22 mouse cellular contexts compared by ENCODE assay signal in the genomic region with DNA sequence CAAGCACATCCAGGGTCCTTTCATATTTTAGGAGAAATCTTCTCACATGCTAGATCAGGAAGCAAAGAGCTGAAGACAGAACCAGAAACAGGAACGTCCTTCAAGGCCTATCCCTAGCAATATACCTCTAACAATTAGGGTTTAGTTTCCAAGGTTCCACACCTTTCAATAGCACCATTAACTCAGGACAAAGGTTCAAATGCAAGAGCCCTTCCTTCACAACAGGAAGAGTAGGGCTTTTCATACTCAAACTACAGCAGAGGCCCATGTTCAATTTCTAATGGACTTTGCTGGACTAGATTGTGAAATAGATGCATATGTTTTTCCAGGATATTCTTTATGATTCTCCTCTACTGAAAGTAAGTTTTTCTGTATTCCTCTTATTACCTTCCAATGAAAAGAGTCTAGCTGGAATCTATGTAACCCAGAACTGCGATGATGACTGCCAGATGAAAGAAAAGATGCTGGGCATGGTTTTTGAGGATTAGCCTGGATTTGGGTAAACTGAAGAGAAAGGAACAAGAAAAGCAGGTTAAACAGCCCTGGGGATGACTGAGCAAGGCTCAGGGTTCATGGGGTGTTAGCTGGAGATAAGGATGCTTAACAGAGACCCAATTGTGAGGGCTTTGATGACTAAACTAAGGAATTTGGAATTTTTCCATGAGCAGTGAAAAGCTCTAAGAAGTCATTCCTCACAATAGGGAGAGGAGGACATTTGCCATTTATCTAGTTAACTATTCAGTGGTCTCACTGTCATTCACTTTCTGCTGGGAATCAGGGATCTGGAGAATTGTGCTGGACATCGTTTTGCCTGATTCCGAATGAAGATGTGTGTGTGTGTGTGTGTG.
"Had no signal": no experiment of that assay in that cellular context is flagged by ENCODE, and none has a peak within 500 bp of the region (broad histone marks: within the 10 kb centered on the region; RNA-seq: fewer than 3 reads in every experiment).

No protein-coding gene starts in this region.

- H3K4me2 ChIP-seq: kidney, embryonic 15.5 days; limb, embryonic 13.5 days; liver, embryonic 12.5 days; liver, embryonic 15.5 days; midbrain, embryonic 12.5 days; midbrain, embryonic 15.5 days; neural tube, embryonic 12.5 days; neural tube, embryonic 15.5 days had no signal

- H3K4me3 ChIP-seq: kidney, embryonic 15.5 days; layer of hippocampus, adult 2 months; limb, embryonic 10.5 days; limb, embryonic 13.5 days; liver, embryonic 12.5 days; liver, embryonic 15.5 days; midbrain, embryonic 12.5 days; midbrain, embryonic 15.5 days; neural tube, embryonic 12.5 days; neural tube, embryonic 15.5 days had no signal

- DNase-seq: kidney, adult 8-10 months; kidney, postnatal 14 days; kidney, postnatal 4 days; layer of hippocampus, adult 9-11 months; liver; lung, adult 18-20 months; right cerebral cortex, adult 18-20 months; right cerebral cortex, postnatal 14 days; right cerebral cortex, postnatal 4 days; thymus, adult 18-20 months; thymus, postnatal 36 days had no signal

- ATAC-seq: liver, embryonic 12.5 days; midbrain, embryonic 15.5 days had no signal

- H3K9ac ChIP-seq: kidney, embryonic 15.5 days; limb, embryonic 13.5 days; liver, embryonic 12.5 days; liver, embryonic 15.5 days; midbrain, embryonic 12.5 days; midbrain, embryonic 15.5 days; neural tube, embryonic 12.5 days; neural tube, embryonic 15.5 days had no signal

- H3K36me3 ChIP-seq: kidney, embryonic 15.5 days; limb, embryonic 10.5 days; limb, embryonic 13.5 days; liver, embryonic 12.5 days; liver, embryonic 15.5 days; midbrain, embryonic 12.5 days; midbrain, embryonic 15.5 days; neural tube, embryonic 12.5 days; neural tube, embryonic 15.5 days had no signal

- H3K4me1 ChIP-seq: kidney, embryonic 15.5 days; limb, embryonic 10.5 days; limb, embryonic 13.5 days; liver, embryonic 12.5 days; liver, embryonic 15.5 days; midbrain, embryonic 12.5 days; midbrain, embryonic 15.5 days; neural tube, embryonic 12.5 days; neural tube, embryonic 15.5 days had no signal

- H3K9me3 ChIP-seq: kidney, embryonic 15.5 days; limb, embryonic 10.5 days; limb, embryonic 13.5 days; liver, embryonic 12.5 days; liver, embryonic 15.5 days; midbrain, embryonic 12.5 days; midbrain, embryonic 15.5 days; neural tube, embryonic 12.5 days; neural tube, embryonic 15.5 days had no signal

- H3K27ac ChIP-seq: kidney, embryonic 15.5 days; layer of hippocampus, adult 2 months; limb, embryonic 10.5 days; limb, embryonic 13.5 days; liver, embryonic 12.5 days; liver, embryonic 15.5 days; macrophage; midbrain, embryonic 12.5 days; midbrain, embryonic 15.5 days; neural tube, embryonic 12.5 days; neural tube, embryonic 15.5 days had no signal

- H3K27me3 ChIP-seq: kidney, embryonic 15.5 days; limb, embryonic 13.5 days; liver, embryonic 12.5 days; liver, embryonic 15.5 days; midbrain, embryonic 12.5 days; midbrain, embryonic 15.5 days; neural tube, embryonic 12.5 days; neural tube, embryonic 15.5 days had no signal
